Mouse (Mus musculus) lung, postnatal 0 days (tissue): ENCODE results near the gene Aifm3. TPM values are rescaled to one million over a fixed set of nuclear protein-coding genes. Genes with fewer than 3 reads are reported as not detected.

ENCODE experiments used
- ATAC-seq: fragments of 200-750 bp; cut with Nextera tagmentation; 2 replicates; pipeline ENCODE4 v1.8.0; 2017; ENCODE audit warnings: moderate library complexity
- DNase-seq: peaks from one replicate; pipeline ENCODE4 v3.0.0-alpha.2; 2016; ENCODE audit warnings: low spot score
- H3K27ac ChIP-seq: fragments of 300-500 bp; sonication (generic); 2 replicates; pipeline ENCODE4 v1.5.1; 2014; ENCODE audit warnings: antibody characterized with exemption, mild to moderate bottlenecking, low read length, mixed read lengths
- H3K27me3 ChIP-seq: fragments of 300-500 bp; sonication (generic); replicated peaks from 2 replicates; pipeline ENCODE4 v1.6.1; 2014; ENCODE audit warnings: low read length, mixed read lengths; ENCODE audit not compliant: insufficient read depth
- H3K36me3 ChIP-seq: fragments of 300-500 bp; sonication (generic); 2 replicates; pipeline ENCODE4 v1.6.1; 2014; ENCODE audit warnings: low read length, mixed read lengths; ENCODE audit not compliant: insufficient read depth
- H3K4me1 ChIP-seq: fragments of 300-500 bp; sonication (generic); 2 replicates; pipeline ENCODE4 v1.6.1; 2014; ENCODE audit warnings: antibody characterized with exemption, low read depth, low read length, mixed read lengths; ENCODE audit not compliant: insufficient read depth
- H3K4me2 ChIP-seq: fragments of 300-500 bp; sonication (generic); replicated peaks from 2 replicates; pipeline ENCODE4 v1.6.1; 2014; ENCODE audit warnings: low read depth, mild to moderate bottlenecking, low read length, moderate library complexity, mixed read lengths
- H3K4me3 ChIP-seq: fragments of 300-500 bp; sonication (generic); 2 replicates; pipeline ENCODE4 v1.5.1; 2014; ENCODE audit warnings: low read depth, low read length
- H3K9ac ChIP-seq: fragments of 300-500 bp; sonication (generic); replicated peaks from 2 replicates; pipeline ENCODE4 v1.6.1; 2014; ENCODE audit warnings: low read depth, mild to moderate bottlenecking
- H3K9me3 ChIP-seq: fragments of 300-500 bp; sonication (generic); 2 replicates; pipeline ENCODE4 v1.6.1; 2016; ENCODE audit warnings: low read length, mixed read lengths
- CTCF ChIP-seq: IDR thresholded peaks from 2 replicates; pipeline ENCODE4 v1.5.1; 2016; ENCODE audit warnings: antibody characterized with exemption, mild to moderate bottlenecking
- EP300 ChIP-seq: IDR thresholded peaks from 2 replicates; pipeline ENCODE4 v1.6.1; 2016; ENCODE audit warnings: antibody characterized with exemption, mild to moderate bottlenecking, control low read depth
- WGBS: fragments of 180-500 bp; shearing (Covaris S2); extraction: QIAGEN DNeasy Blood & Tissue Kit; methylation state at CpG from one replicate; pipeline ENCODE4 v1.1.7; 2014; 5-methylcytosine and 5-hydroxymethylcytosine counted together
- polyA plus RNA-seq: library from polyadenylated mRNA; unstranded; fragments of >200 nt; fragmentation: Nextera tagmentation; extraction: Ambion mirVana; gene quantifications from 2 replicates; pipeline ENCODE4 v1.2.1, GENCODE M21; 2015

Gene Aifm3
- polyA plus RNA-seq, 1 experiment from 2014 or later = 2.8 TPM

DNA sequence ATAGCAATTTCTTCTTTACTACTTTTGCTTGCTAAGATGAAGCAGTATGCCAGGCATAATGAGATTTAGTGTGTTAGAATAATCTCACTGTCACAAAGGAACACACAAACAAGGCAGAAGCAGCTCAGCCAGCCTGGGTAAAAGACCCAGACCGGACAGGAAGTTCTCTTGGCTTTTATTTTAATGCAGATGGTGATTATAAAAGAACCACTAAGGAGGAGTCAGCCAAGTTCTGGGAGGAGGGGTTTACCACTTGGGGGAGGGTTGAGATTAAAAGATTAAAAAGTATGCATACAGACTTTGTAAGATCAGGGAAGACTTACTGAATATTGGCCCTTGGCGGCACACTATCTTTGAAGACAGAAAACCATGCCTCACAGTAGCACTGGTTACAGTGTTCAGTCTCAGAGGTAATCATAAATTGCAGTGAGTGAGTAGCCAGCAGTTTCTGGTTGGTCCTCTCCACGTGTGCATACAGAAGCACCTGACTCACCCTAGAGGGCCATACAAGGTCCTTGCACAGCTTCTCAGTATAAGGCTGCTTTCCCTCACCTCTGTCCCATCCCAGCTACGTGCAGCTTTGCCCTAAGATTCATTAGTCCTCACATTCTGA is 11.0 kb upstream of the Aifm3 start:
- Histone ChIP-seq H3K9ac (no peak overlapping the region), H3K4me1 (0 out of 2 replicates have a peak, but pooled peaks cover 2% of the 10 kb centered on the region), H3K27ac (peak overlapping the region; percentile 20; the same call in 1 of the 2 replicates), H3K9me3 (no peaks in the 10 kb centered on the region), H3K27me3 (no peaks in the 10 kb centered on the region), H3K36me3 (no peaks in the 10 kb centered on the region), H3K4me3 (no peak overlapping the region), H3K4me2 (no peak overlapping the region)
- DNase-seq (no peak), ATAC-seq (peak; percentile 46)
- TF ChIP-seq CTCF (no peak), EP300 (no peak)
- 71% methylated on average over 4 of the region's 4 CpGs for WGBS

DNA sequence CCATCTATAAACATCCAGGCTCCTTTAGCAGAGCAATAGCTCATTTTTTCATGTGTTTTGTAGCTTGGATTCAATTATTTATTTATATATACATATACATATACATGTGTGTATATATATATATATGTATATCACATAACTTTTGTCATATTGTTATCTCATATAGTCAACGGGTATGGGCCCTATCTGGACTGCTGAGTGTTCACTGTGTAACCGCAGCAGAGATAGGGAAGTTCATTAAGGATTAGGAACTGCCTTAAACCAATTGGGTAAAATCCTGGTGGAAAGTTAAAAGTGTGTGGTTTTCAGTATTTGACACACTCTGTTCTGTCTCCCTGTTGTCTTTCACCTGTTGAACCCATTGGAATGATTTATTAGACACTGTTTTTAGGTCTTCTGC is 7.9 kb upstream of the Aifm3 start:
- TF ChIP-seq CTCF (no peak), EP300 (no peak)
- peaks cover 16% of the 10 kb centered on the region; the same call in 1 of the 2 replicates for H3K36me3 ChIP-seq
- 79% methylated on average over 2 of the region's 2 CpGs for WGBS

DNA sequence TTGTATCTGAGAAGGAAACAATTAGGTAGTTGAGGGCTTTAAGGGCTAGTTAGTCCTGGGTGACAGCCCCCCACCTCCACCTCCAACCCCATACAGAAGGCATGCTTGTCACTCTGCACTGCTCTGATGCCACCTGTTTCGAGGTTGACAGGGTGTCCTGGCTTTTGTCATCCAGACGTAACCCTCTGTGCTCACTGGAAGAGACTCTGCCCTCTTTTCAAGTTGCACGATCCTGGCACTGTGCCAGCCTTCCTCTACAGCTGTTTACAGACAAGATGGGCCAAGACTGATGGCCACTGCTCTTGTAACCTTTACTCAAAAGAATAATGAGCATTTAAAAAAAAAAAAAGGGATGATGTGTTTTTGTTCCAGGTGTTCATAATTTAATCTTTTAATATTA is 2.9 kb upstream of the Aifm3 start:
- 0 out of 2 replicates have a peak, but pooled peaks cover 3% of the 10 kb centered on the region for H3K4me1 ChIP-seq
- no peaks in the 10 kb centered on the region for H3K9me3 ChIP-seq
- H3K27ac ChIP-seq = no peak overlapping the region
- peak; percentile 45 for DNase-seq
- H3K4me3 ChIP-seq = no peak overlapping the region
- H3K27me3 ChIP-seq = no peaks in the 10 kb centered on the region
- ATAC-seq = no peak
- no peak for TF ChIP-seq EP300
- no peak for TF ChIP-seq CTCF
- H3K4me2 ChIP-seq = no peak overlapping the region
- peaks cover 16% of the 10 kb centered on the region; the same call in 1 of the 2 replicates for H3K36me3 ChIP-seq
- no peak overlapping the region for H3K9ac ChIP-seq
- WGBS = 25% methylated on average over 3 of the region's 3 CpGs

More for the DNA sequence above, 7.9 kb upstream of the Aifm3 start:
- Histone ChIP-seq H3K27me3 (no peaks in the 10 kb centered on the region), H3K4me1 (0 out of 2 replicates have a peak, but pooled peaks cover 4% of the 10 kb centered on the region), H3K27ac (no peak overlapping the region), H3K4me3 (no peak overlapping the region), H3K4me2 (no peak overlapping the region), H3K9me3 (no peaks in the 10 kb centered on the region), H3K9ac (no peak overlapping the region)
- DNase-seq (no peak), ATAC-seq (no peak)

DNA sequence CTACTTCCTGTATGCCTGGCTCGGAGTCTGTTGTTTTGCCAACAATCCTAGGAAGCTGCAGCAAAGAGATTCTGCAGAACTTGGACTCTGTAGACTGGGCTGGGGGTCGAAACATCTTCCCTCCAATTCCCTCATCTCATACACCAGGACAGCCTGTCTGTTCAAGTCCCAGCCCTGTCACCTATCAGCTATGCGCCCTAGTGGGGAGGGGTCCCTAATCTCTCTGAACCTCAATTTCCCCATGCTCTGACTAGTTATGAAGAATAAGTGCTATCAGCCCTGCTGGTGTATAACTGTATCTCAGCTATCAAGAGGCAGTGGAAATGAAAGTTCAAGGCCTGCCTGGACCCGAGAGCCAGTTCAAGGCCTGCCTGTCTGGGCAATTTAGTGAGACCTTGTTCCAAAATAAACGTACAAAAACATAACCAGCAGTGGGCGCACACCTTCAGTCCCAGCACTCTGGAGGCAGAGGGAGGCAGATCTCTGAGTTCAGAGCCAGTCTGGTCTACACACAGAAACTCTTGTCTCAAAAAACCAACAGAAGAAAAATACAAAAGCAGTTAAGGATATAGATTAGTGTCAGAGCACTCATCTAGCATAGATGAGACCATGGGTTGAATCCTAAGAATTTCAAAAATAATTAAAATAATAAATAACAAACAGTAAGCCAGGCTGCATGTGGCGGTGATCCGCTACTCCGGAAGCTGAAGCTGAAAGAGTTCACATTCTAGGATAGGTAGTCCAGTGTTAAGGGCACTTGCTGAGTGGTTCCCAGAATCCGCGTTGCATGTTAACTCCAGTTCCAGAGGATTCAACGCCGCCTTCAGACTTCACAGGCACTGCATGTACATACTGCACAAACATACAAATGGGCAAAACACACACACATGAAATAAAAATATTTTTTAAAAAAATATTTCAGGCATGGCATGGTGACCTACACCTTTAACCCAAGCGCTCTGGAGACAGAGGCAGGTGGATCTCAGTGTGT is 638 bp upstream of the Aifm3 start:
- Histone ChIP-seq H3K27ac (no peak overlapping the region), H3K27me3 (no peaks in the 10 kb centered on the region), H3K4me1 (0 out of 2 replicates have a peak, but pooled peaks cover 3% of the 10 kb centered on the region), H3K36me3 (peaks cover 13% of the 10 kb centered on the region; the same call in 1 of the 2 replicates), H3K9ac (peak overlapping the region; percentile 39; the same call in 1 of the 2 replicates), H3K4me2 (peak overlapping the region; percentile 77), H3K9me3 (no peaks in the 10 kb centered on the region), H3K4me3 (peak overlapping the region; percentile 39; the same call in 1 of the 2 replicates)
- 39% methylated on average over 14 of the region's 14 CpGs for WGBS
- DNase-seq (no peak), ATAC-seq (peak; percentile 6; the same call in 1 of the 2 replicates)
- TF ChIP-seq EP300 = no peak
- TF ChIP-seq CTCF = peak; percentile 39

DNA sequence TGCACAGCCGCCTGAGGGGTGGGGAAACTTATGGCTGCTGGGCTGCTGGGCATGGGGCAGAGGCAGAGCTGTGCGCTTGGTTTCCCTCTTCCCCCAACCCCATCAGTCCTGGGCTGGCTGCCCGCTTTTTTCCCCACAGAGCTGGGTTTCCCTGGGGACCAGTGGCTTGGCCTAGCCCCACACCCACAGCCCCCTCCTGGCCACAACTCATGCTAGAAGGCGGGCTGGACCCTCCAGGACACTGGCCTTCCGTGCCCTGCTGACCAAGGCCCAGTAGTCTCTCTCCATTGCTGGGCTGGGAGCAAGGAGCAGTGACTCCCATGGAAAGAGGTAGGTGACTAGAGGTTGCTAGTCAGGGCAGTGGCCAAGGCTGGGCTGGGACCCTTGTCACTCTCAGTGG is 1.7 kb downstream of the Aifm3 start:
- ATAC-seq (no peak), DNase-seq (no peak)
- TF ChIP-seq CTCF (no peak), EP300 (no peak)
- Histone ChIP-seq H3K4me2 (no peak overlapping the region), H3K27ac (no peak overlapping the region), H3K36me3 (no peaks in the 10 kb centered on the region), H3K4me3 (no peak overlapping the region), H3K9me3 (no peaks in the 10 kb centered on the region), H3K4me1 (0 out of 2 replicates have a peak, but pooled peaks cover 3% of the 10 kb centered on the region), H3K27me3 (no peaks in the 10 kb centered on the region), H3K9ac (no peak overlapping the region)
- WGBS = 77% methylated on average over 5 of the region's 5 CpGs
